Mouse (Mus musculus): ENCODE results near the gene Saa4.
"Not testable (repeated sequence)": the region's sequence is repeated elsewhere in the genome, so short reads cannot be mapped to it uniquely, and the experiment has no call there.

Saa4 gene

GRCm38 (mm10) chr7:46732458-46732857 is at the start of gene Saa4:
Saa4 (minus strand) TSS chr7:46732603.
- DNase-seq: no peak

GRCm38 (mm10) chr7:46770706-46771105 is 38.3 kb upstream of the Saa4 start:
- peak; percentile 79 to 82 for DNase-seq

- DNase-seq: no peak
These were observed 36.0 kb upstream of the Saa4 start for GRCm38 (mm10) chr7:46768451-46768850.

GRCm38 (mm10) chr7:46767371-46767770 is 35.0 kb upstream of the Saa4 start:
- no peak for DNase-seq

GRCm38 (mm10) chr7:46764672-46765071 is 32.3 kb upstream of the Saa4 start:
- no peak for DNase-seq

GRCm38 (mm10) chr7:46762601-46763000 is 30.2 kb upstream of the Saa4 start:
- no peak for DNase-seq

- no peak for DNase-seq
These were observed 28.8 kb upstream of the Saa4 start for GRCm38 (mm10) chr7:46761049-46761795.

- DNase-seq: no peak
These were observed 19.1 kb upstream of the Saa4 start, which contains the start of gene Saa2 for GRCm38 (mm10) chr7:46751490-46751889. Saa2 (plus strand) TSS chr7:46751790.

GRCm38 (mm10) chr7:46748459-46748858 is 16.1 kb upstream of the Saa4 start:
- no peak for DNase-seq

- DNase-seq: no peak
These were observed 14.0 kb upstream of the Saa4 start for GRCm38 (mm10) chr7:46746381-46746780.

GRCm38 (mm10) chr7:46745816-46746215 is 13.4 kb upstream of the Saa4 start:
- no peak for DNase-seq

- not testable (repeated sequence) for DNase-seq
These were observed 10.5 kb upstream of the Saa4 start, which contains the start of gene Saa1 for GRCm38 (mm10) chr7:46742880-46743279. Saa1 (minus strand) TSS chr7:46742980.

- not testable (repeated sequence) for DNase-seq
These were observed 7.6 kb upstream of the Saa4 start for GRCm38 (mm10) chr7:46740041-46740440.

GRCm38 (mm10) chr7:46738561-46739460 is 6.4 kb upstream of the Saa4 start:
- no peak for DNase-seq

GRCm38 (mm10) chr7:46734983-46735382 is 2.6 kb upstream of the Saa4 start:
- DNase-seq: no peak

GRCm38 (mm10) chr7:46727584-46727983 is 4.8 kb downstream of the Saa4 start:
- DNase-seq: no peak

GRCm38 (mm10) chr7:46724396-46724795 is 8.0 kb downstream of the Saa4 start:
- peak in 1 of 2 experiments; percentile 33 for DNase-seq

GRCm38 (mm10) chr7:46723849-46724248 is 8.6 kb downstream of the Saa4 start:
- no peak for DNase-seq

GRCm38 (mm10) chr7:46723354-46723753 is 9.0 kb downstream of the Saa4 start:
- no peak for DNase-seq

- DNase-seq: peak; percentile 72 to 79
These were observed 11.9 kb downstream of the Saa4 start for GRCm38 (mm10) chr7:46720460-46720859.

- DNase-seq: peak; percentile 42 to 44
These were observed 12.9 kb downstream of the Saa4 start for GRCm38 (mm10) chr7:46719526-46719925.

- DNase-seq: peak; percentile 84 to 88
These were observed 13.7 kb downstream of the Saa4 start for GRCm38 (mm10) chr7:46718591-46719270.

- DNase-seq: peak; percentile 62 to 67
These were observed 15.5 kb downstream of the Saa4 start for GRCm38 (mm10) chr7:46716897-46717296.

Measured in cerebellum, postnatal 10 days (tissue).